Mouse (Mus musculus) kidney, adult 2 months (tissue): Measurements from ENCODE around the gene Abcb1b. TPM values are rescaled to one million over a fixed set of nuclear protein-coding genes. Genes with fewer than 3 reads are reported as not detected.
A peak's percentile ranks its signal among the peaks of the same experiment; 100 is the strongest.
"Not testable (repeated sequence)": the region's sequence is repeated elsewhere in the genome, so short reads cannot be mapped to it uniquely, and the experiment has no call there.

Source experiments
- DNase-seq: peaks from one replicate; pipeline ENCODE4 v3.0.0; 2021
- H3K27ac ChIP-seq: fragments of 200-500 bp; 2 replicates; pipeline ENCODE4 v1.5.1; 2012; ENCODE audit warnings: low read depth, low read length, control low read depth, inconsistent platforms; ENCODE audit not compliant: insufficient read depth
- H3K27me3 ChIP-seq: fragments of 200-500 bp; replicated peaks from 2 replicates; pipeline ENCODE4 v1.6.1; 2012; ENCODE audit warnings: mild to moderate bottlenecking, moderate library complexity, low read length, inconsistent platforms; ENCODE audit not compliant: control insufficient read depth, insufficient read depth
- H3K36me3 ChIP-seq: fragments of 200-500 bp; 2 replicates; pipeline ENCODE4 v1.6.1; 2012; ENCODE audit warnings: mild to moderate bottlenecking, moderate library complexity, low read length, inconsistent platforms; ENCODE audit not compliant: control insufficient read depth, insufficient read depth
- H3K4me1 ChIP-seq: fragments of 200-500 bp; 2 replicates; pipeline ENCODE4 v1.6.1; 2011; ENCODE audit warnings: low read length; ENCODE audit not compliant: control insufficient read depth, insufficient read depth
- H3K4me3 ChIP-seq: fragments of 200-500 bp; 2 replicates; pipeline ENCODE4 v1.5.1; 2011; ENCODE audit warnings: mild to moderate bottlenecking, low read depth, low read length, control low read depth; ENCODE audit not compliant: insufficient read depth
- CTCF ChIP-seq: fragments of 200-500 bp; conservative IDR thresholded peaks from 2 replicates; pipeline ENCODE4 v1.5.1; 2011; ENCODE audit warnings: low read depth, mild to moderate bottlenecking, control low read depth, low read length, moderate library complexity, mixed read lengths; ENCODE audit not compliant: insufficient read depth, insufficient read length
- POLR2A ChIP-seq: fragments of 200-500 bp; IDR thresholded peaks from one replicate; pipeline ENCODE4 v1.6.1; 2011; ENCODE audit warnings: low read depth, low read length, control low read depth
- WGBS: fragments of 180-500 bp; shearing (Covaris S2); methylation state at CpG from one replicate; pipeline ENCODE4 v1.1.7; 2018; 5-methylcytosine and 5-hydroxymethylcytosine counted together
- polyA plus RNA-seq: library from polyadenylated mRNA; depleted of rRNA; stranded (reverse); fragments of >200 nt; gene quantifications from 2 replicates; pipeline ENCODE4 v1.2.3, GENCODE M21; 2012

Abcb1b gene
- polyA plus RNA-seq, 1 experiment, result 10.2 TPM

- H3K4me3 ChIP-seq, result no peak overlapping the region
- TF ChIP-seq POLR2A (no peak), CTCF (peak; percentile 52)
- no peak overlapping the region for H3K27ac ChIP-seq
- DNase-seq, result peak; percentile 39
- no peaks in the 10 kb centered on the region for H3K4me1 ChIP-seq
- no peaks in the 10 kb centered on the region for H3K36me3 ChIP-seq
- 13% methylated on average over 3 of the region's 3 CpGs for WGBS
- no peaks in the 10 kb centered on the region for H3K27me3 ChIP-seq
Observed at GRCm38 (mm10) chr5:8842815-8843214, 44.9 kb downstream of the Abcb1b start.

GRCm38 (mm10) chr5:8848607-8849575, 50.9 kb downstream of the Abcb1b start:
- not testable (repeated sequence) for DNase-seq, H3K4me3 ChIP-seq
- WGBS, result 36% methylated on average over 8 of the region's 9 CpGs

GRCm38 (mm10) chr5:8850851-8851250, 52.9 kb downstream of the Abcb1b start:
- no peaks in the 10 kb centered on the region for H3K4me1 ChIP-seq
- no peak overlapping the region for H3K4me3 ChIP-seq
- H3K36me3 ChIP-seq, result no peaks in the 10 kb centered on the region
- H3K27ac ChIP-seq, result no peak overlapping the region
- H3K27me3 ChIP-seq, result no peaks in the 10 kb centered on the region; the same call in 1 of the 2 replicates
- no peak for DNase-seq
- WGBS, result 68% methylated on average over 4 of the region's 4 CpGs
- TF ChIP-seq CTCF (no peak), POLR2A (no peak)

More at GRCm38 (mm10) chr5:8848607-8849575, 50.9 kb downstream of the Abcb1b start:
- H3K27me3 ChIP-seq, H3K27ac ChIP-seq, H3K36me3 ChIP-seq, H3K4me1 ChIP-seq: not testable (repeated sequence)

- Histone ChIP-seq H3K27me3 (no peaks in the 10 kb centered on the region), H3K4me1 (no peaks in the 10 kb centered on the region), H3K36me3 (no peaks in the 10 kb centered on the region), H3K27ac (no peak overlapping the region), H3K4me3 (no peak overlapping the region)
- 66% methylated on average over 6 of the region's 6 CpGs for WGBS
- DNase-seq, result no peak
- TF ChIP-seq CTCF, result no peak
- no peak for TF ChIP-seq POLR2A
Observed at GRCm38 (mm10) chr5:8857201-8857600, 59.3 kb downstream of the Abcb1b start.

- Histone ChIP-seq H3K4me3 (no peak overlapping the region), H3K27ac (no peak overlapping the region), H3K4me1 (no peaks in the 10 kb centered on the region), H3K27me3 (no peaks in the 10 kb centered on the region), H3K36me3 (no peaks in the 10 kb centered on the region)
- TF ChIP-seq CTCF (no peak), POLR2A (no peak)
- no peak for DNase-seq
- 78% methylated on average over 1 of the region's 1 CpGs for WGBS
Observed at GRCm38 (mm10) chr5:8861811-8862210, 63.9 kb downstream of the Abcb1b start.

- Histone ChIP-seq H3K27me3 (no peaks in the 10 kb centered on the region), H3K4me1 (no peaks in the 10 kb centered on the region), H3K27ac (no peak overlapping the region), H3K4me3 (no peak overlapping the region), H3K36me3 (no peaks in the 10 kb centered on the region)
- 48% methylated on average over 14 of the region's 14 CpGs for WGBS
- no peak for TF ChIP-seq CTCF
- no peak for TF ChIP-seq POLR2A
- DNase-seq, result no peak
Observed at GRCm38 (mm10) chr5:8863580-8864337, 65.8 kb downstream of the Abcb1b start.

GRCm38 (mm10) chr5:8865630-8866029, 67.7 kb downstream of the Abcb1b start:
- not testable (repeated sequence) for H3K4me1 ChIP-seq, H3K36me3 ChIP-seq, H3K27me3 ChIP-seq, DNase-seq, H3K4me3 ChIP-seq, H3K27ac ChIP-seq
- 95% methylated on average over 11 of the region's 11 CpGs for WGBS
